Mouse (Mus musculus) megakaryocyte, embryonic 14.5 days (primary cell): Measurements from ENCODE around the gene Foxc1.

Experiments
- FLI1 ChIP-seq: IDR thresholded peaks from 2 replicates; pipeline ENCODE4 v1.6.1; 2012; ENCODE audit warnings: low read length, inconsistent platforms, mixed read lengths
- GATA1 ChIP-seq: IDR thresholded peaks from 3 replicates; pipeline ENCODE4 v1.6.1; 2012; ENCODE audit warnings: mixed read lengths, low read length, inconsistent platforms, borderline replicate concordance

- no peak for TF ChIP-seq GATA1
- TF ChIP-seq FLI1: no peak
Measured at GRCm38 (mm10) chr13:31825180-31825579, 18.7 kb downstream of the Foxc1 start.
